Mouse (Mus musculus) cortical plate, adult 2 months (tissue): Measurements from ENCODE around the gene Zbed4. TPM values are rescaled to one million over a fixed set of nuclear protein-coding genes. Genes with fewer than 3 reads are reported as not detected.
"Not testable (repeated sequence)": the region's sequence is repeated elsewhere in the genome, so short reads cannot be mapped to it uniquely, and the experiment has no call there.

ENCODE experiments used
- H3K27ac ChIP-seq: fragments of 200-500 bp; 2 replicates; pipeline ENCODE4 v1.5.1; 2012; ENCODE audit warnings: low read length, control low read depth, inconsistent platforms; ENCODE audit not compliant: insufficient read depth
- H3K4me1 ChIP-seq: fragments of 200-500 bp; 2 replicates; pipeline ENCODE4 v1.6.1; 2011; ENCODE audit warnings: low read length; ENCODE audit not compliant: control insufficient read depth, insufficient read depth
- H3K4me3 ChIP-seq: fragments of 200-500 bp; 2 replicates; pipeline ENCODE4 v1.5.1; 2011; ENCODE audit warnings: mild to moderate bottlenecking, low read length, control low read depth; ENCODE audit not compliant: insufficient read depth
- CTCF ChIP-seq: fragments of 200-500 bp; IDR thresholded peaks from 2 replicates; pipeline ENCODE4 v1.5.1; 2011; ENCODE audit warnings: mild to moderate bottlenecking, control low read depth, low read length; ENCODE audit not compliant: insufficient read depth; ENCODE audit errors: extremely low read depth
- POLR2A ChIP-seq: fragments of 200-500 bp; IDR thresholded peaks from 2 replicates; pipeline ENCODE4 v1.6.1; 2011; ENCODE audit warnings: mild to moderate bottlenecking, low read length, control low read depth; ENCODE audit not compliant: insufficient read depth; ENCODE audit errors: extremely low read depth
- polyA plus RNA-seq: library from polyadenylated mRNA; depleted of rRNA; stranded (reverse); fragments of >200 nt; gene quantifications from 2 replicates; pipeline ENCODE4 v1.2.3, GENCODE M21; 2012; rRNA removed

Zbed4 gene
- 5.1 and 5.5 TPM in 2 replicates for polyA plus RNA-seq

- Histone ChIP-seq H3K27ac (peak within 1 kb of the TSS; percentile 54; the same call in 1 of the 2 replicates), H3K4me1 (peaks cover 2% of the 10 kb centered on the region; the same call in 1 of the 2 replicates), H3K4me3 (peak within 1 kb of the TSS; percentile 82)
- TF ChIP-seq CTCF (no peak), POLR2A (no peak)
These were observed at the start of gene Zbed4 for GRCm38 (mm10) chr15:88751564-88752402. TSS of gene Zbed4 (plus strand) at chr15:88751660.

GRCm38 (mm10) chr15:88702501-88702900 is 49.0 kb upstream of the Zbed4 start:
- peaks cover 7% of the 10 kb centered on the region; the same call in 1 of the 2 replicates for H3K4me1 ChIP-seq
- no peak for TF ChIP-seq POLR2A
- no peak for TF ChIP-seq CTCF
- H3K27ac ChIP-seq = no peak overlapping the region
- H3K4me3 ChIP-seq = no peak overlapping the region

GRCm38 (mm10) chr15:88704284-88704683 is 47.2 kb upstream of the Zbed4 start:
- Histone ChIP-seq H3K4me1 (peaks cover 7% of the 10 kb centered on the region; the same call in 1 of the 2 replicates), H3K4me3 (no peak overlapping the region), H3K27ac (no peak overlapping the region)
- TF ChIP-seq CTCF (no peak), POLR2A (no peak)

GRCm38 (mm10) chr15:88706320-88706719 is 45.1 kb upstream of the Zbed4 start:
- Histone ChIP-seq H3K4me1 (peaks cover 5% of the 10 kb centered on the region; the same call in 1 of the 2 replicates), H3K27ac (no peak overlapping the region), H3K4me3 (no peak overlapping the region)
- no peak for TF ChIP-seq CTCF

- H3K27ac ChIP-seq, H3K4me3 ChIP-seq, H3K4me1 ChIP-seq: not testable (repeated sequence)
These were observed 44.5 kb upstream of the Zbed4 start for GRCm38 (mm10) chr15:88706987-88707386.

GRCm38 (mm10) chr15:88708204-88708603 is 43.3 kb upstream of the Zbed4 start:
- Histone ChIP-seq H3K4me1 (no peaks in the 10 kb centered on the region), H3K4me3 (no peak overlapping the region), H3K27ac (no peak overlapping the region)
- TF ChIP-seq CTCF (no peak), POLR2A (no peak)

GRCm38 (mm10) chr15:88708657-88709511 is 42.6 kb upstream of the Zbed4 start:
- H3K27ac ChIP-seq = no peak overlapping the region
- no peak overlapping the region for H3K4me3 ChIP-seq
- H3K4me1 ChIP-seq = no peaks in the 10 kb centered on the region
- no peak for TF ChIP-seq POLR2A
- TF ChIP-seq CTCF = no peak

- H3K4me1 ChIP-seq = no peaks in the 10 kb centered on the region; the same call in 1 of the 2 replicates
- H3K4me3 ChIP-seq = no peak overlapping the region
- TF ChIP-seq CTCF (no peak), POLR2A (no peak)
These were observed 41.6 kb upstream of the Zbed4 start for GRCm38 (mm10) chr15:88709878-88710277.

GRCm38 (mm10) chr15:88712501-88712900 is 39.0 kb upstream of the Zbed4 start:
- Histone ChIP-seq H3K4me3 (no peak overlapping the region), H3K27ac (no peak overlapping the region), H3K4me1 (peaks cover 6% of the 10 kb centered on the region)
- no peak for TF ChIP-seq CTCF
- no peak for TF ChIP-seq POLR2A

More at GRCm38 (mm10) chr15:88709878-88710277, 41.6 kb upstream of the Zbed4 start:
- no peak overlapping the region for H3K27ac ChIP-seq
